Mouse (Mus musculus): ENCODE data around the gene Etv6.

- TF ChIP-seq POLR2A (IDR thresholded peaks at IDR 0.05; ENCODE audit: control insufficient read depth, low read depth, low read length) (no peak), CTCF (IDR thresholded peaks at IDR 0.05; ENCODE audit: control insufficient read depth, insufficient read depth, insufficient replicate concordance, low read depth, low read length) (no peak)
Measured at GRCm38 (mm10) chr6:134217747-134218146, 182.2 kb downstream of the Etv6 start.

All from testis, adult 2 months (tissue).